Mouse (Mus musculus) liver, postnatal 0 days (tissue): Measurements from ENCODE around the gene Olfr374.

Experiments
- CTCF ChIP-seq: sonication (generic); IDR thresholded peaks from 2 replicates; pipeline ENCODE4 v1.5.1; 2016; ENCODE audit warnings: antibody characterized with exemption, low read depth
- EP300 ChIP-seq: IDR thresholded peaks from 2 replicates; pipeline ENCODE4 v1.6.1; 2016; ENCODE audit warnings: antibody characterized with exemption, low read depth, mild to moderate bottlenecking

- no peak for TF ChIP-seq CTCF
- TF ChIP-seq EP300 = no peak
Measured at GRCm38 (mm10) chr8:72158726-72159125, 51.9 kb downstream of the Olfr374 start.
